Mouse (Mus musculus): ENCODE data around the gene Cdh5. TPM values are rescaled to one million over a fixed set of nuclear protein-coding genes. Genes with fewer than 3 reads are reported as not detected.
"Not testable (repeated sequence)": the region's sequence is repeated elsewhere in the genome, so short reads cannot be mapped to it uniquely, and the experiment has no call there.

The Cdh5 gene
- polyA plus RNA-seq, 1 experiment from 2014 or later: 12.7 TPM

GRCm38 (mm10) chr8:104099347-104100099 is 1.9 kb upstream of the Cdh5 start:
- H3K27ac ChIP-seq (replicated peaks; ENCODE audit: low read depth, low read length): no peak overlapping the region
- 64% methylated on average over 20 of the region's 20 CpGs for WGBS
- no peak overlapping the region for H3K9ac ChIP-seq (replicated peaks; ENCODE audit: low read length)
- no peaks in the 10 kb centered on the region for H3K27me3 ChIP-seq (ENCODE audit: control insufficient read depth, insufficient read depth, low read length)
- H3K4me1 ChIP-seq (ENCODE audit: control insufficient read depth, insufficient read depth, low read length): 0 out of 2 replicates have a peak, but pooled peaks cover 3% of the 10 kb centered on the region
- no peaks in the 10 kb centered on the region for H3K9me3 ChIP-seq (ENCODE audit: control insufficient read depth, low read length)
- DNase-seq: peak; percentile 62
- H3K4me3 ChIP-seq (replicated peaks; ENCODE audit: low read depth, low read length): no peak overlapping the region
- no peaks in the 10 kb centered on the region for H3K36me3 ChIP-seq (ENCODE audit: control insufficient read depth, insufficient read depth, low read length)
- H3K4me2 ChIP-seq (ENCODE audit: low read length): no peak overlapping the region
- ATAC-seq (ENCODE audit: low FRiP score, low TSS enrichment): no peak

DNA sequence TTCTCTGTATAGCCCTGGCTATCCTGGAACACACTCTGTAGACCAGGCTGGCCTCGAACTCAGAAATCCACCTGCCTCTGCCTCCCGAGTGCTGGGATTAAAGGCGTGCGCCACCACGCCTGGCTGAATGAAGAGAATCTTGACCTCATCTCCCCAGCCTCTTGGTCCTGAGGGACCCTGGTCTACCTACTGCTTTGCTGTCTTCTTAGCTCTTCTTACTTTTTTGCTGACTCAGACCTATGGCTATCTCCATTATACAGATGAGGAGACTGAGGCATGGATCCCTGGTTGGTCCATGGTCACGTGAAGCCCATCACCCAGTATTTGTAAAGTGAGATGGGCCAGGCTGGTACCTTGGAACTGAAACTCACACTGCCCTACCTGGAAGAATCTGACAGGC is 701 bp upstream of the Cdh5 start:
- WGBS: 92% methylated on average over 6 of the region's 6 CpGs
- not testable (repeated sequence) for H3K27me3 ChIP-seq (ENCODE audit: control insufficient read depth, insufficient read depth, low read length); DNase-seq; H3K27ac ChIP-seq (replicated peaks; ENCODE audit: low read depth, low read length); H3K4me1 ChIP-seq (ENCODE audit: control insufficient read depth, insufficient read depth, low read length); ATAC-seq (ENCODE audit: low FRiP score, low TSS enrichment); H3K9me3 ChIP-seq (ENCODE audit: control insufficient read depth, low read length); H3K36me3 ChIP-seq (ENCODE audit: control insufficient read depth, insufficient read depth, low read length); H3K9ac ChIP-seq (replicated peaks; ENCODE audit: low read length); H3K4me3 ChIP-seq (replicated peaks; ENCODE audit: low read depth, low read length); H3K4me2 ChIP-seq (ENCODE audit: low read length)

DNA sequence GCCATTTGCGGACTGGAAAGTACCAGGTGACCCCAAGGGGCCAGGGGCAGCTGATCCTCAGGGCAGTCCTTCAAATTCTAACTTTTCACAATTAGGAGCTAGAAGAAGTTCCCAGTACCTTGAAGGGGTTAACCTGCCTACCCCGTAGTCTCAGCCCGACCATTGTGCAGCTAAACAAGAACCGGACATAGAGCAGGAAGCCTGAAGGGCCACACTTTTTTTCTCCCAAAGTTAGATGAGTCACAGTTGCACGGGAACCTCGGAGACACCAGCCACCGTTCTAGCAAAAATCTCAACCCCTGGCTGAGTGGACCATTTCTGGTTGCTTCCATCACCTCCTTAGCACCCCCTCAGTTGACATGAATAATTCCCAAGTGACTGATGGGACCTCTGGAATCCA is 2.0 kb downstream of the Cdh5 start:
- H3K27me3 ChIP-seq (ENCODE audit: control insufficient read depth, insufficient read depth, low read length): no peaks in the 10 kb centered on the region
- H3K9me3 ChIP-seq (ENCODE audit: control insufficient read depth, low read length): no peaks in the 10 kb centered on the region
- no peak overlapping the region for H3K4me3 ChIP-seq (replicated peaks; ENCODE audit: low read depth, low read length)
- H3K4me1 ChIP-seq (ENCODE audit: control insufficient read depth, insufficient read depth, low read length): 0 out of 2 replicates have a peak, but pooled peaks cover 3% of the 10 kb centered on the region
- H3K9ac ChIP-seq (replicated peaks; ENCODE audit: low read length): no peak overlapping the region
- WGBS: 78% methylated on average over 7 of the region's 7 CpGs
- no peaks in the 10 kb centered on the region for H3K36me3 ChIP-seq (ENCODE audit: control insufficient read depth, insufficient read depth, low read length)
- DNase-seq (no peak), ATAC-seq (ENCODE audit: low FRiP score, low TSS enrichment) (no peak)
- no peak overlapping the region for H3K27ac ChIP-seq (replicated peaks; ENCODE audit: low read depth, low read length)
- no peak overlapping the region for H3K4me2 ChIP-seq (ENCODE audit: low read length)

- 63% methylated on average over 6 of the region's 6 CpGs for WGBS
- DNase-seq (no peak), ATAC-seq (ENCODE audit: low FRiP score, low TSS enrichment) (no peak)
These were observed 4.3 kb downstream of the Cdh5 start for GRCm38 (mm10) chr8:104105768-104106167.

DNA sequence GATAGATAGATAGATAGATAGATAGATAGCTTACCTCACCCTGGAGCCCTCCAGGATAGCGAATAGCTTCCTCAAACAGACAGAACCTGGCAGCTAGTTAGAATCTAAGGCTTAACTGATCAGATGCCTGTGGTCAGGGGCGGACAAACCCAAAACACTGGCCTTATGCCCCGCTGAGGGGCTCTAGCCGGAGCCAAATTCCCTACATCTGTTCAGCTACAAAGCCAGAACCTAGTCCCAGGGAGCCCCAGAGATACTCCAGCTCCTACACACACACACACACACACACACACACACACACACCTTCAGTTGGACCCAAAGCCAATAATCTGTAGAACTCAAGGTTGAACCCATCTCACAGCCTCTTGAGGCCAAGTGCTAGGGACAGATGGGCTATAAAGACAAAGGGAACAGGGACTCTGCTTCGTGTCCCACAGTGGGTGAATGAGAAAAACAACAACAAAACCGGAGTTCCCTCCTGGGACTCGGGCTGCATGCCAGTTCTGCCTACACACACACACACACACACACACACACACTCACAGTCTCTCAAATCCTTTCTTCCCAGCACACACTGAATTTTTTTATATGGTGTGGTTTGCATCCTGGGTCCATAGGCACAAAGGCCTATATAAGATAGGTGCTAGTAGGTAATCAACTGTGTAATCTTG is 5.0 kb downstream of the Cdh5 start:
- no peaks in the 10 kb centered on the region for H3K36me3 ChIP-seq (ENCODE audit: control insufficient read depth, insufficient read depth, low read length)
- 71% methylated on average over 7 of the region's 7 CpGs for WGBS
- H3K9ac ChIP-seq (replicated peaks; ENCODE audit: low read length): no peak overlapping the region
- ATAC-seq (ENCODE audit: low FRiP score, low TSS enrichment): no peak
- H3K4me3 ChIP-seq (replicated peaks; ENCODE audit: low read depth, low read length): no peak overlapping the region
- H3K4me1 ChIP-seq (ENCODE audit: control insufficient read depth, insufficient read depth, low read length): no peaks in the 10 kb centered on the region
- H3K9me3 ChIP-seq (ENCODE audit: control insufficient read depth, low read length): no peaks in the 10 kb centered on the region
- H3K4me2 ChIP-seq (ENCODE audit: low read length): no peak overlapping the region
- no peak overlapping the region for H3K27ac ChIP-seq (replicated peaks; ENCODE audit: low read depth, low read length)
- no peak for DNase-seq
- no peaks in the 10 kb centered on the region for H3K27me3 ChIP-seq (ENCODE audit: control insufficient read depth, insufficient read depth, low read length)

More at GRCm38 (mm10) chr8:104105768-104106167, 4.3 kb downstream of the Cdh5 start:
- Histone ChIP-seq H3K27me3 (ENCODE audit: control insufficient read depth, insufficient read depth, low read length) (no peaks in the 10 kb centered on the region), H3K4me2 (ENCODE audit: low read length) (no peak overlapping the region), H3K36me3 (ENCODE audit: control insufficient read depth, insufficient read depth, low read length) (no peaks in the 10 kb centered on the region), H3K9ac (replicated peaks; ENCODE audit: low read length) (no peak overlapping the region), H3K9me3 (ENCODE audit: control insufficient read depth, low read length) (no peaks in the 10 kb centered on the region), H3K4me1 (ENCODE audit: control insufficient read depth, insufficient read depth, low read length) (no peaks in the 10 kb centered on the region), H3K27ac (replicated peaks; ENCODE audit: low read depth, low read length) (no peak overlapping the region), H3K4me3 (replicated peaks; ENCODE audit: low read depth, low read length) (no peak overlapping the region)

DNA sequence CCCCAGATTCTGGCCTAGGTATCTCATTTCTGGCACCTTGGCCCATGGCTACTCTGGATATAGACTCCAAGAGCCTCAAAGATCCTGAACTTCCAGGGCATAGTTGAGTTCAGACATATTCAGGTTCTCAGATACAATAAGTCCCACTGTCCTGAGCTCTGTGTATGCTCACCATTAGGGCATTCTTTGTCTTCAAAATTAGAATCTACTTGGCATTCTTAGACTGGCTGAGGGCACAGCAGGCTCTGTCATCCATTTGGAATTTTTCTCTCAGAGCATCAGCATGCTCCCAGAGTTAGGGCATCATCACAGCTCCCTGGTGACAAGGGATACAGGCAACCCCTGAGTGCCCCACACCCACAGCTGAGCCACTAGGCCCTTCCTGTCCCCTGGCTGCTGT is 5.7 kb downstream of the Cdh5 start:
- Histone ChIP-seq H3K27me3 (ENCODE audit: control insufficient read depth, insufficient read depth, low read length) (no peaks in the 10 kb centered on the region), H3K9ac (replicated peaks; ENCODE audit: low read length) (no peak overlapping the region), H3K4me1 (ENCODE audit: control insufficient read depth, insufficient read depth, low read length) (no peaks in the 10 kb centered on the region), H3K36me3 (ENCODE audit: control insufficient read depth, insufficient read depth, low read length) (no peaks in the 10 kb centered on the region), H3K4me2 (ENCODE audit: low read length) (no peak overlapping the region), H3K27ac (replicated peaks; ENCODE audit: low read depth, low read length) (no peak overlapping the region), H3K9me3 (ENCODE audit: control insufficient read depth, low read length) (no peaks in the 10 kb centered on the region), H3K4me3 (replicated peaks; ENCODE audit: low read depth, low read length) (no peak overlapping the region)
- ATAC-seq (ENCODE audit: low FRiP score, low TSS enrichment): no peak
- no peak for DNase-seq

GRCm38 (mm10) chr8:104108048-104108447 is 6.6 kb downstream of the Cdh5 start:
- 47% methylated on average over 5 of the region's 5 CpGs for WGBS
- H3K27ac ChIP-seq (replicated peaks; ENCODE audit: low read depth, low read length): no peak overlapping the region

DNA sequence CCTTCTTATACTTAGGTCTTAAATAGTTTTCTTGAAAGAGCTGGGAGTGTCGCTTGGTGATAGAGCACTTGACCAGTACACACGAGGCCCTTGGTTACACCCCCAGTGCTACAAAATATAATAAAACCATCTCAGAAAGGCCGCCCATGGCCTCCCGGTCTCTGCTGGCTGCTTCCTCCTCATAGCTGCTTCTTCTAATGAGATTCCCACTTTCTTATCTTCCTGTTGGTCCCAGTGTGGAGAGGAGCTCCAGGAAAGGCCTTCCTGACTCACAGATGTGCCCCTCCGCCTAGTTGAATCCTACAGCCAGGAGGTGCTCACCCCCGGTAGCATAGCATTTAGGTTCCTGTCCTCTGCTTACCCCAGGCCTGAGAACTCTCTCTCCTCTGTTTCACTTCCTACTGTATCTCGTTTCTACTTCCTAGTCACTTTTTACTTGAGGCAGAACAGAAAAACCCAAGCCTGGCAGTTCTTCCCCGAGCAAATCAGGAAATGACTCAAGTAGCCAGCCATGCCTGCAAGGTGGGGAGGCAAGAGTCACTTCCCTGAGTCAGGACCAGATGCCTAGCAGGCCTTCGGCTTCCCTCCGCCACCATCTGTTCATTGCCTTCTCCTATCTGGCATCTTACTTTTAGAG is 9.2 kb downstream of the Cdh5 start:
- no peaks in the 10 kb centered on the region for H3K4me1 ChIP-seq (ENCODE audit: control insufficient read depth, insufficient read depth, low read length)
- H3K4me2 ChIP-seq (ENCODE audit: low read length): no peak overlapping the region
- H3K9me3 ChIP-seq (ENCODE audit: control insufficient read depth, low read length): no peaks in the 10 kb centered on the region
- no peak overlapping the region for H3K4me3 ChIP-seq (replicated peaks; ENCODE audit: low read depth, low read length)
- ATAC-seq (ENCODE audit: low FRiP score, low TSS enrichment): no peak
- H3K36me3 ChIP-seq (ENCODE audit: control insufficient read depth, insufficient read depth, low read length): no peaks in the 10 kb centered on the region
- no peak for DNase-seq
- no peak overlapping the region for H3K27ac ChIP-seq (replicated peaks; ENCODE audit: low read depth, low read length)
- no peaks in the 10 kb centered on the region for H3K27me3 ChIP-seq (ENCODE audit: control insufficient read depth, insufficient read depth, low read length)
- H3K9ac ChIP-seq (replicated peaks; ENCODE audit: low read length): no peak overlapping the region
- 92% methylated on average over 10 of the region's 10 CpGs for WGBS

More at GRCm38 (mm10) chr8:104108048-104108447, 6.6 kb downstream of the Cdh5 start:
- Histone ChIP-seq H3K27me3 (ENCODE audit: control insufficient read depth, insufficient read depth, low read length) (no peaks in the 10 kb centered on the region), H3K4me1 (ENCODE audit: control insufficient read depth, insufficient read depth, low read length) (no peaks in the 10 kb centered on the region), H3K36me3 (ENCODE audit: control insufficient read depth, insufficient read depth, low read length) (no peaks in the 10 kb centered on the region), H3K9ac (replicated peaks; ENCODE audit: low read length) (no peak overlapping the region), H3K4me3 (replicated peaks; ENCODE audit: low read depth, low read length) (no peak overlapping the region), H3K4me2 (ENCODE audit: low read length) (no peak overlapping the region), H3K9me3 (ENCODE audit: control insufficient read depth, low read length) (no peaks in the 10 kb centered on the region)
- DNase-seq (no peak), ATAC-seq (ENCODE audit: low FRiP score, low TSS enrichment) (no peak)

Measured in midbrain, embryonic 14.5 days (tissue).